Mouse (Mus musculus) kidney, postnatal 0 days (tissue): ENCODE measurements around the gene Trpv5. TPM values are rescaled to one million over a fixed set of nuclear protein-coding genes. Genes with fewer than 3 reads are reported as not detected.

ENCODE experiments used
- ATAC-seq: fragments of 200-750 bp; cut with Nextera tagmentation; replicated peaks from 2 replicates; pipeline ENCODE4 v1.8.0; 2017; ENCODE audit warnings: low read depth, moderate number of reproducible peaks, moderate TSS enrichment, moderate library complexity; ENCODE audit not compliant: low FRiP score
- DNase-seq: peaks from one replicate; pipeline ENCODE4 v3.0.0-alpha.2; 2016; ENCODE audit warnings: low spot score
- H3K27ac ChIP-seq: fragments of 300-500 bp; sonication (generic); 2 replicates; pipeline ENCODE4 v1.5.1; 2014; ENCODE audit warnings: mild to moderate bottlenecking
- H3K27me3 ChIP-seq: fragments of 300-500 bp; sonication (generic); 2 replicates; pipeline ENCODE4 v1.6.1; 2014; ENCODE audit warnings: low read length, mixed read lengths; ENCODE audit not compliant: insufficient read depth
- H3K36me3 ChIP-seq: fragments of 300-500 bp; sonication (generic); 2 replicates; pipeline ENCODE4 v1.6.1; 2014; ENCODE audit warnings: low read length, mixed read lengths; ENCODE audit not compliant: insufficient read depth
- H3K4me1 ChIP-seq: fragments of 300-500 bp; sonication (generic); replicated peaks from 2 replicates; pipeline ENCODE4 v1.6.1; 2014; ENCODE audit warnings: antibody characterized with exemption, low read length, mixed read lengths; ENCODE audit not compliant: insufficient read depth
- H3K4me2 ChIP-seq: fragments of 300-500 bp; sonication (generic); 2 replicates; pipeline ENCODE4 v1.6.1; 2014; ENCODE audit warnings: mild to moderate bottlenecking, low read length, moderate library complexity, mixed read lengths
- H3K4me3 ChIP-seq: fragments of 300-500 bp; sonication (generic); replicated peaks from 2 replicates; pipeline ENCODE4 v1.5.1; 2014; ENCODE audit warnings: low read depth, low read length
- H3K9ac ChIP-seq: fragments of 300-500 bp; sonication (generic); 2 replicates; pipeline ENCODE4 v1.6.1; 2014; ENCODE audit warnings: low read depth, low read length
- H3K9me3 ChIP-seq: fragments of 300-500 bp; sonication (generic); replicated peaks from 2 replicates; pipeline ENCODE4 v1.6.1; 2016; ENCODE audit warnings: low read length, inconsistent platforms, mixed read lengths
- CTCF ChIP-seq: IDR thresholded peaks from 2 replicates; pipeline ENCODE4 v1.5.1; 2016; ENCODE audit warnings: antibody characterized with exemption, low read depth, mild to moderate bottlenecking, moderate library complexity
- WGBS: fragments of 180-500 bp; shearing (Covaris S2); extraction: QIAGEN DNeasy Blood & Tissue Kit; methylation state at CpG from one replicate; pipeline ENCODE4 v1.1.7; 2014; 5-methylcytosine and 5-hydroxymethylcytosine counted together
- polyA plus RNA-seq: library from polyadenylated mRNA; unstranded; fragments of >200 nt; fragmentation: Nextera tagmentation; extraction: Ambion mirVana; gene quantifications from 2 replicates; pipeline ENCODE4 v1.2.1, GENCODE M21; 2015

The Trpv5 gene
- polyA plus RNA-seq, 1 experiment from 2014 or later, result 9.4 TPM

DNA sequence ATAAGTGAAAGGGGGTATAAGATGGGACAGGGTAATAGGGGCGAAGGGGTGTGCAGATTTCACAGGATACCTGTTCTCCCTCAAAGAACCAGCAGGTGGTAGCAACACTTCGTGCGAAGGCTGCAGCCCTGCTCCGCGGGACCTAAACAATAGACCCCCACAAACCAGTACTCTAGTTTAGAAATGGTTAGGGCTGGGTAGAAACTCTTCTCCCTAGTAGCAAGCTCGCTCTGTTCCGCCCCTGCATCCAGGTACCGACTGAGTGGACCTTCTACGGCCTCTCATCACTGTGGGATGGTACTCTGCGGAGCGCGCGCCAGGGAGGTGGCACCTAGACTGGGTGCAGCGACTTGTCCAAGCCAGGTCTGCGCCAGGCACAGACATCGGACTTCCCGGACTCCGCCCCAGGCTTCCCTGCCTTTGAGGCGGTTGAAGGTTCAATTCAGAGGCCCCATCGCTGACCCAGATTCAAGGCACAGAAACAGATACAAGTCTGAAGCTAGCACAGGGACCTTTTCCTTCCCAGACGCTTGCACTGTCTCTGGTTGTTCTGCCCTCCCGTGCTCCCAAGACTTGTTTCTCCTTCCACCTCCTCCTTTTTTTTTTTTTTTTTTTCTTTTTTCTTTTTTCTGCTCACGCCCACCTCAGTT, 76.0 kb downstream of the Trpv5 start:
- H3K36me3 ChIP-seq, result no peaks in the 10 kb centered on the region
- DNase-seq (peak; percentile 82), ATAC-seq (peak; percentile 69)
- peak; percentile 75 for TF ChIP-seq CTCF
- H3K9me3 ChIP-seq, result no peaks in the 10 kb centered on the region
- peak overlapping the region; percentile 97 for H3K4me2 ChIP-seq
- no peaks in the 10 kb centered on the region for H3K27me3 ChIP-seq
- peak overlapping the region; percentile 73 for H3K9ac ChIP-seq
- H3K4me1 ChIP-seq, result 0 out of 2 replicates have a peak, but pooled peaks cover 3% of the 10 kb centered on the region
- peak overlapping the region; percentile 61 for H3K4me3 ChIP-seq
- H3K27ac ChIP-seq, result peak overlapping the region; percentile 82
- under 1% methylated on average over 23 of the region's 23 CpGs for WGBS

Other genes with a start within 250 kb of the Trpv5 start
- gene Gm10334, start 234.6 kb downstream of the Trpv5 start, polyA plus RNA-seq, result not detected in 2 replicates
- not detected in 2 replicates for gene Prss1, start 221.8 kb downstream of the Trpv5 start, polyA plus RNA-seq
- not detected in 2 replicates for gene Prss2, start 159.0 kb downstream of the Trpv5 start, polyA plus RNA-seq
- 11.8 and 11.9 TPM in 2 replicates for gene Ephb6, start 75.3 kb downstream of the Trpv5 start, polyA plus RNA-seq
- 5.7 and 5.8 TPM in 2 replicates for gene Trpv6, start 44.4 kb downstream of the Trpv5 start, polyA plus RNA-seq
- 0.49 and 0.57 TPM in 2 replicates for gene Llcfc1, start 3.7 kb upstream of the Trpv5 start, polyA plus RNA-seq
- 3.0 and 4.0 TPM in 2 replicates for gene Kel, start 23.6 kb upstream of the Trpv5 start, polyA plus RNA-seq
- not detected in 2 replicates for gene Olfr459, start 94.4 kb upstream of the Trpv5 start, polyA plus RNA-seq
- not detected in 2 replicates for gene Pip, start 166.8 kb upstream of the Trpv5 start, polyA plus RNA-seq
- gene Sval2, start 172.2 kb upstream of the Trpv5 start, polyA plus RNA-seq, result not detected in 2 replicates